Mouse (Mus musculus) lung, postnatal 0 days (tissue): ENCODE measurements at regions not wholly inside any gene's neighbourhood (a gene's known extent, or its start where the extent isn't known, plus 50 kb on each side); places are given as distances from the start of the nearest gene placed in this dataset.

Experiments
- ATAC-seq: fragments of 200-750 bp; cut with Nextera tagmentation; 2 replicates; pipeline ENCODE4 v1.8.0; 2017; ENCODE audit warnings: moderate library complexity
- DNase-seq: peaks from one replicate; pipeline ENCODE4 v3.0.0-alpha.2; 2016; ENCODE audit warnings: low spot score
- H3K27ac ChIP-seq: fragments of 300-500 bp; sonication (generic); 2 replicates; pipeline ENCODE4 v1.5.1; 2014; ENCODE audit warnings: antibody characterized with exemption, mild to moderate bottlenecking, low read length, mixed read lengths
- H3K27me3 ChIP-seq: fragments of 300-500 bp; sonication (generic); replicated peaks from 2 replicates; pipeline ENCODE4 v1.6.1; 2014; ENCODE audit warnings: low read length, mixed read lengths; ENCODE audit not compliant: insufficient read depth
- H3K36me3 ChIP-seq: fragments of 300-500 bp; sonication (generic); 2 replicates; pipeline ENCODE4 v1.6.1; 2014; ENCODE audit warnings: low read length, mixed read lengths; ENCODE audit not compliant: insufficient read depth
- H3K4me1 ChIP-seq: fragments of 300-500 bp; sonication (generic); 2 replicates; pipeline ENCODE4 v1.6.1; 2014; ENCODE audit warnings: antibody characterized with exemption, low read depth, low read length, mixed read lengths; ENCODE audit not compliant: insufficient read depth
- H3K4me2 ChIP-seq: fragments of 300-500 bp; sonication (generic); replicated peaks from 2 replicates; pipeline ENCODE4 v1.6.1; 2014; ENCODE audit warnings: low read depth, mild to moderate bottlenecking, low read length, moderate library complexity, mixed read lengths
- H3K4me3 ChIP-seq: fragments of 300-500 bp; sonication (generic); 2 replicates; pipeline ENCODE4 v1.5.1; 2014; ENCODE audit warnings: low read depth, low read length
- H3K9ac ChIP-seq: fragments of 300-500 bp; sonication (generic); replicated peaks from 2 replicates; pipeline ENCODE4 v1.6.1; 2014; ENCODE audit warnings: low read depth, mild to moderate bottlenecking
- H3K9me3 ChIP-seq: fragments of 300-500 bp; sonication (generic); 2 replicates; pipeline ENCODE4 v1.6.1; 2016; ENCODE audit warnings: low read length, mixed read lengths
- CTCF ChIP-seq: IDR thresholded peaks from 2 replicates; pipeline ENCODE4 v1.5.1; 2016; ENCODE audit warnings: antibody characterized with exemption, mild to moderate bottlenecking
- EP300 ChIP-seq: IDR thresholded peaks from 2 replicates; pipeline ENCODE4 v1.6.1; 2016; ENCODE audit warnings: antibody characterized with exemption, mild to moderate bottlenecking, control low read depth
- WGBS: fragments of 180-500 bp; shearing (Covaris S2); extraction: QIAGEN DNeasy Blood & Tissue Kit; methylation state at CpG from one replicate; pipeline ENCODE4 v1.1.7; 2014; 5-methylcytosine and 5-hydroxymethylcytosine counted together

DNA sequence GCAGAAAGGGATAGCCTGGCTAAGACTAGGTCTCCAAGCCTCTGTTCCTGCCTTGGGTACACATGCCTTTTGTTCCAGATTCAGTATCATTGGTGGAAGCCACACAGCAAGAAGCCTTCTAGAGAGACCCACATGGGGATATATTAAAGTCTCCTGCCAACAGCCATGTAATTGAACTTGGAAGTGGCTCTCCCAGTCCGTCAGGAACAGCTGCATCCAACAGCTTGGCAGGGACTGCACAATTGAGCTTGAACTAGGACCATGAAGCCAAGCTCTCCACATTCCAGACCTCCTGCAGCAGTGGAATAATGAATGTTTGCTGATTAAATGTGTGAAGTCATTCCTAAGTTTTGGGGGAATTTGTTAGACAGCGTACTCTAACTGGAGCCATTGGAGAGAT is 94.5 kb downstream of the Gpr139 start:
- H3K4me3 ChIP-seq = no peak overlapping the region
- ATAC-seq = no peak
- H3K4me2 ChIP-seq = no peak overlapping the region
- no peaks in the 10 kb centered on the region for H3K36me3 ChIP-seq
- no peaks in the 10 kb centered on the region for H3K4me1 ChIP-seq
- peak; percentile 5 for DNase-seq
- no peaks in the 10 kb centered on the region for H3K27me3 ChIP-seq
- H3K9me3 ChIP-seq = no peaks in the 10 kb centered on the region
- H3K27ac ChIP-seq = no peak overlapping the region
- 51% methylated on average over 2 of the region's 2 CpGs for WGBS
- TF ChIP-seq EP300 = no peak
- no peak for TF ChIP-seq CTCF
- no peak overlapping the region for H3K9ac ChIP-seq

DNA sequence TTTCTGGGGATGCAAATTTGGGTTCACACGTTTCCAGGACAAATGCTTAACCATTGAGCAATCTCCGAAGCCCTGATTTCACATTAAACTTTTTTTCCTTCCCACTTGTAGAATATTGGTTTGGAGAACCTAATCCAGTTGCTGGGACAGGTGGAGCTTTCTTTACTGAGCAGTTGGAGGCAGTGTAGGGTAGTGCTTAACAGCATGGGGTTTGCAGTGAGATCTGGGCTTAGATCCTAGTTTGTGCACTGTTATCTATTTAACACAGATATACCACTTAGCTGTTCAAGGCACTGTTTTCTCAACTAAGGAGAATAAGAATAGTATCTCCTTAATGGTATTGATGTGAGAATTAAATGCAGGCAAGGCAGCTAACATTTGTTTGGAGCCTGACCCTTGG is 93.5 kb upstream of the Gprc5b start:
- Histone ChIP-seq H3K27ac (no peak overlapping the region), H3K4me3 (no peak overlapping the region), H3K4me2 (no peak overlapping the region), H3K27me3 (no peaks in the 10 kb centered on the region), H3K9ac (no peak overlapping the region), H3K36me3 (no peaks in the 10 kb centered on the region), H3K4me1 (no peaks in the 10 kb centered on the region), H3K9me3 (no peaks in the 10 kb centered on the region)
- ATAC-seq (no peak), DNase-seq (no peak)
- WGBS = 67% methylated on average over 2 of the region's 2 CpGs
- TF ChIP-seq EP300 (no peak), CTCF (no peak)

DNA sequence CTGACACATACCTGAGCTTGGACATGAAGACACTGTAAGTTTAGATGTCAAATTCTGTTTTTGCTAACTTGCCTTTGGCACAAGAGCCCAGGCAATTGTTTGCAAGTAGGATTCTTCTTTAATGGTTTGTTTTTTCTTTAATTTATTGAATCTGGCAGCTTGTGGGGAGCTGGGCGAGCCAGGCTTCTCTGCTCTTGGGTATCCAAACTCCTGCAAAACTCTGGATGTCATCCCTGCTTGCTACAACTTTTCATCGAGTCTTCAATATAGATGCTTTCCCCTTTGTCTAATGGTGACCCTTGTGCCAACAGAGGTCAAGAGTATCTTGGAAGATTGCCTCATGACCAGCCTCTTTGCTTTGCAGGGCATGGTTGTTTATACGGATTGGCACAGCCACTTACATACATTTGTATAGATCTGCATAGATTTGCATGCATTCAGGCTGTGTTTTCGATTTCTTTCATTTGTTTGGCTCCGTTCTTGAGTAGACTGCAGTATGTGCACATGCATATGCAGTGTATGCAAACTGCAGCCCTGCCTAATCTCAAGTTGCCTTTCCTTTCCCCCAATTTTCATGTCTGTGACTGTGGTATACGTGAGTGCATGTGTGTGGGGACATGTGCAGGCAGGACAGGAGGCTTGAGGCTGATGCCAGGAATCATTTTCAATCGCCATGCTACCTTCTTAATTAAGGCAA is 92.9 kb upstream of the Gprc5b start:
- Histone ChIP-seq H3K36me3 (no peaks in the 10 kb centered on the region), H3K4me1 (no peaks in the 10 kb centered on the region), H3K27ac (no peak overlapping the region), H3K4me3 (no peak overlapping the region), H3K4me2 (no peak overlapping the region), H3K27me3 (no peaks in the 10 kb centered on the region), H3K9ac (no peak overlapping the region), H3K9me3 (no peaks in the 10 kb centered on the region)
- 67% methylated on average over 7 of the region's 7 CpGs for WGBS
- DNase-seq = no peak
- ATAC-seq = no peak
- TF ChIP-seq EP300 = no peak
- TF ChIP-seq CTCF = no peak

DNA sequence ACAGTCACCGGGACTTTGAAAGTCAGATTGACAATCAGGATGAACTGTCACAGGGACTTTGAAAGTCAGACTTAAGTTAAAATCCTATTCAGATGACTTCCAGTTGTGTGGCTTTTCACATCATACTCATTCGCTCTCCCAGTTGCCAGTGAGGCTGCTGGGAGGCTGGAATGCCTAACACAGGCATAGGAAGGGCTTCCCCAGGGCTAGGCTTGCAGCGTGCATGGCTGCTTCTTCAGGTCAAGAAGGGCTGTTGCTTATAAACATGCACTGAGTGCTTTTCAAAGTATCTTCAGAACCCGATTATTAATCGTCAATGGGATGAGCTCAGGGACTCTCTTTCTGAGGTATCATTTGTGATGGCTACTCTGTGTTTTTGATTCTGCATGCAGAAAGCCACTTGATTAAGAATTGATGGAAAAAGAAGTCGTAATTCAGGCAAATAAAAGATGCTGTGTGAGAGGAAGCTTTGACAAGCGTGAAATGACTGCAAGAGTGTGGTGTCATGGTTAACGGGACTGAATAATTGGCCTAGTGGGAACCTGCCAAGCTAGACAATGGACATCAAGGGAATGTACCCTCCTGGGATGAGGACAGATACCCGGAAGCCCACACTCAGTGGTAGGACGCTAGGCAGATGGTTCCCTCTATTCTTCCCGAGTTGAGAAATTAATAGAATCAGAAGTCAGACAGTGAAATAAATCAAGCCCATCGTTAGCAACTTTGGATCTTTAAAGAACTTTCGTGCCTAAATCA is 90.9 kb upstream of the Gprc5b start:
- H3K27me3 ChIP-seq = no peaks in the 10 kb centered on the region
- no peaks in the 10 kb centered on the region for H3K36me3 ChIP-seq
- no peaks in the 10 kb centered on the region for H3K9me3 ChIP-seq
- no peak for ATAC-seq
- DNase-seq = no peak
- H3K27ac ChIP-seq = no peak overlapping the region
- 74% methylated on average over 13 of the region's 13 CpGs for WGBS
- no peaks in the 10 kb centered on the region for H3K4me1 ChIP-seq
- TF ChIP-seq CTCF (no peak), EP300 (no peak)
- no peak overlapping the region for H3K9ac ChIP-seq
- H3K4me3 ChIP-seq = no peak overlapping the region
- no peak overlapping the region for H3K4me2 ChIP-seq

DNA sequence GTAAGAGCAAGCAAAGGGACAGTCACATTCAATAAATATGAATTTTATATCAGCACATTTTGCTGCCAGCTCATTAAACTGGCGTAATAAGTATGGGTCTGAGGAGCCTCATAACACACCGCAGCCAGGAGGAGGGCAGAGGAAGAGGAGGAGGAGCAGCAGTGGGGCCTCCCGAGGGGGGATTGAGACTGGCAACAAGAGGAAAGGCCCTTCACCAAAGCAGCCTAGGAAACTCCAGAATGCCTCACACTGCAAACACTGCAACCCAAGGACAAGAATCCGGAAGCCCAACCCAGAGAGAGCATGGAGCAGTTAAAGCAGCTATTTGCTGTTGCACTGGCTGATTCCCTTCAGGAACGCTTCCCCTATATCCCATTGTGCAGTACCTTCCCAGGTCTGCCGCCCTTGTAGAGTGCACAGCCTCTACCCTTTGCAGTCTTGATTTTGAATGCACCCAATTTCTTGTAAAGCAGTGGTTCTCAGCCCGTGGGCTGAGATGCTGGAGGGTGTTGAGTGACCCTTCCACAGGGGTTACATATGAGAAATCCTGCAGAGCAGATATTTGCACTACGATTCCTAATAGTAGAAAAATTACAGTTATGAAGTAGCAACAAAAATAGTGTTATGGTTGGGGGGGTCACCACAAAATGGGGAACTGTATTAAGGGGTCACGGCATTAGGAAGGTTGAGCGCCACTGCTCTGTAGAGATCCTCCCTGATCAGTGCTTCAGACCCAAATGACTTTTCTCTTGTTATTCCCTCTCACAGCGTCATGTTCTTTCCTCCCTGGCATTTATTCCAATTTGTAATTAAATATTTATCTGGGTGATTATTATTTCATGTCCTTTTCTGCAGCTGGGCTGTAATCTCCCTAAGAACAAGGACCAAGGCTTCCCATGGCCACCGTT is 82.0 kb upstream of the Gprc5b start:
- DNase-seq = peak; percentile 16
- no peaks in the 10 kb centered on the region for H3K36me3 ChIP-seq

DNA sequence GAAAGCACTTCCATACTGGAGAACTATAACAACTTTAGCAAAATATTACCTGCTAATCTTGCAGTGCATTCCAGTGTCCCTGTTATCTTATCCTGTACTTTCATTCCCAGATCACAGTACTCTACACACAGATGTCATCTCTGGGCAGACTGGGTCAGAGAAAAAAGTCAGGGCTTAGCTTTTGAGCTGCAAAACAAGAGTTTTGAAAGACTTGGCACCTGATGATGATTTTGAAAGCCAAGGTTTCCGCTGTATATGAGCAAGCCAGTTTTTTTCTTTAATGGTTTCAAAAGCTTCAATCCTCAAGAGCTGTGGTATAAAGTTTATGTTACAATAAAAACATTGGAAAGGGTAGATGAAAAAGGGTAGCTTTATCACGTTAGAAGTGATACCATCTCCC is 71.0 kb upstream of the Gprc5b start:
- ATAC-seq (no peak), DNase-seq (peak; percentile 5)
- no peaks in the 10 kb centered on the region for H3K4me1 ChIP-seq
- no peaks in the 10 kb centered on the region for H3K27me3 ChIP-seq
- no peaks in the 10 kb centered on the region for H3K9me3 ChIP-seq
- H3K27ac ChIP-seq = no peak overlapping the region
- no peaks in the 10 kb centered on the region for H3K36me3 ChIP-seq
- H3K9ac ChIP-seq = no peak overlapping the region
- 42% methylated on average over 2 of the region's 2 CpGs for WGBS
- no peak overlapping the region for H3K4me3 ChIP-seq
- H3K4me2 ChIP-seq = no peak overlapping the region
- no peak for TF ChIP-seq CTCF
- TF ChIP-seq EP300 = no peak

More for the DNA sequence above, 82.0 kb upstream of the Gprc5b start:
- no peak overlapping the region for H3K4me3 ChIP-seq
- no peak for TF ChIP-seq CTCF
- TF ChIP-seq EP300 = no peak
- H3K27me3 ChIP-seq = no peaks in the 10 kb centered on the region
- H3K9me3 ChIP-seq = no peaks in the 10 kb centered on the region
- H3K9ac ChIP-seq = no peak overlapping the region
- WGBS = 41% methylated on average over 12 of the region's 12 CpGs
- H3K4me2 ChIP-seq = no peak overlapping the region
- no peaks in the 10 kb centered on the region for H3K4me1 ChIP-seq
- H3K27ac ChIP-seq = no peak overlapping the region
- peak; percentile 14; the same call in 1 of the 2 replicates for ATAC-seq
